Mouse (Mus musculus) ES-E14 (cell line): ENCODE measurements at regions not wholly inside any gene's neighbourhood (a gene's known extent, or its start where the extent isn't known, plus 50 kb on each side); places are given as distances from the start of the nearest gene placed in this dataset.

Experiments used
- HCFC1 ChIP-seq: IDR thresholded peaks from 2 replicates; pipeline ENCODE4 v1.6.1; 2012; ENCODE audit warnings: low read length, inconsistent platforms, borderline replicate concordance; ENCODE audit not compliant: insufficient read depth
- MAFK ChIP-seq: IDR thresholded peaks from 2 replicates; pipeline ENCODE4 v1.6.1; 2014; ENCODE audit warnings: mild to moderate bottlenecking, low read depth, low read length, inconsistent platforms; ENCODE audit not compliant: insufficient read depth
- ZC3H11A ChIP-seq: IDR thresholded peaks from 2 replicates; pipeline ENCODE4 v1.6.1; 2012; ENCODE audit warnings: low read depth, mild to moderate bottlenecking, inconsistent platforms, low read length, borderline replicate concordance
- ZNF384 ChIP-seq: IDR thresholded peaks from 2 replicates; pipeline ENCODE4 v1.6.1; 2012; ENCODE audit warnings: low read depth, low read length, inconsistent platforms

- peak; percentile 29; the same call in 1 of the 2 replicates for TF ChIP-seq MAFK
- TF ChIP-seq ZC3H11A, result no peak
- no peak for TF ChIP-seq ZNF384
- no peak for TF ChIP-seq HCFC1
These were observed 75.2 kb upstream of the 1700020N01Rik start for GRCm38 (mm10) chr10:21517721-21518120.
